Mouse (Mus musculus) heart, adult 18-20 months (tissue): ENCODE results near the gene Psme2. TPM values are rescaled to one million over a fixed set of nuclear protein-coding genes. Genes with fewer than 3 reads are reported as not detected.

ENCODE experiments used
- DNase-seq, 2 experiments: peaks; one replicate each; pipeline ENCODE4 v3.0.0; 2021 to 2022; ENCODE audit warnings: mixed read lengths in 1 of 2
- total RNA-seq, 2 experiments: library from RNA; stranded (reverse); gene quantifications; 2 replicates each; pipeline ENCODE4 v1.2.3; 2021

Gene Psme2
- total RNA-seq, 2 experiments from 2014 or later: 142 to 145 TPM

DNA sequence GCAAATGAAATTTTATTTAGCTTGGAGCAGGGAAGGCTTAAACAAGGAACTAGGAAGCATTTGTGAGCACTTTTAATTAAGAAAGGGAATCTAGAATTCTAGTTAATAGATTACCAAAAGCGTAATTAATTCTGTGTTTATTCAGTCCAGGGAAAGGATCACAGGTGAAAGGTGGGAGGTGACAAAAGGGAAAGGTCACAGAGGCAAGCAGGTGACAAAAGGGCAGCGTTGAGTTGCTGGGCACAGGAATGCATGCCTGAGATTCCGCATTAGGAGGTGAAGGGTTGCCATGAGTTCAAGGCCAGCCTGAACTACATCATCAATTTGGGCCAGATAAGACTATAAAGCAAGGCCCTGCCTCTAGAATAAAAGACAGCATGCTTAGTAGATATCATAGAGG lies 23.4 kb downstream of the Psme2 start:
- no peak for DNase-seq

DNA sequence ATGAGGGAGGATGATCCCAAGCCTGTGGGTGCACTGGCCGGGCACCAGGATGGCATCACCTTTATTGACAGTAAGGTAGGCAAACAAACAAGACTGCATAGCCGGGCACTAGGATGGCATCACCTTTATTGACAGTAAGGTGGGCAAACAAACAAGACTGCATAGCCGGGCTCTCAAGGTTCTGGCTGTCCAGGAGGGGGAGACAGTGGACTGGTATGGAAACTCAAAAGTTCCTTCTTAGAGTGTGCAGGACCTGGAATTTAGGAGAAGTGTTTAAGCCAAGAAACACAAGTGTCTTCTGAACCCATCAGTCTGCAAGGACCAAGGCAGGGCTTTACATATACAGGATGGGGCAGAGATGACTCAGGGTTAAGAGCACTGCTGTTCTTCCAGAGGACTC lies 25.2 kb downstream of the Psme2 start:
- no peak for DNase-seq

DNA sequence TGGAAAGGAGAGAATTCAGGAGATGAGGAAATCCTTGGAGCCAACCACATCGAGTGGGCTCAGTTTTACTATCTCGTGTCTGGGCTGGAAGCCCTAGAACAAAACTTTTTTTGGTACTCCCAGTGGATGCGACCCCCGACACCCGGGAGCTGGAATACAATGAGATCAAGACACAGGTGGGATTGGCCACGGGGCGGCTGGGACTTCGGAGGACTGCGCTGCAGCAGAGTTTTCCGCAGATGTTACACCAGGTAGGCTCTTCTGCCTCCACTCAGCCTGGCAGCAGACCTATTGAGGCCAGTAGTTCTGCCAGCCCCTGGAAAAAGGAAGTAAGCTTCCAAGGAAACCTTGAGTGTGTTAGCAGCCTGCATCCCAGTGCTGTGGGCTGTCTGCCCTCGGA lies 27.7 kb downstream of the Psme2 start:
- DNase-seq: no peak

DNA sequence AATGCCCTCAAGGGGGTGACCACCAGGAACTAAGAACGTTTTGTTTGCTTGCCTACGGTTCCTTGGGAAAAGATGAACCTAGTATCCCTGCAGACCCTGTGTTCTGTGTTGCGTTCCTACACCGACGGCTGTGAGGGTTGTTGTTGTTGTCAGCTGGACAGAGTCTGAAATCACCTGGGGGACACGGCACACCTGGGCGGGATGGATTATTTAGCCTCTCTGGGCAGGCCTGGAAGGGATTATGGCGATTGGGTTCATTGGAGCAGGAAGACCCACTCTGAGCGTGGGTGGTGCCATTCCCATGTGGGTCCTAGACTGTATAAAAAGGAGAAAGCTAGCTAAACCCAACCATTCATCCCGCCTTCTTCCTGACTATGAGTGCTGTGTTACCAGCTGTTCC lies 29.1 kb downstream of the Psme2 start:
- no peak for DNase-seq

DNA sequence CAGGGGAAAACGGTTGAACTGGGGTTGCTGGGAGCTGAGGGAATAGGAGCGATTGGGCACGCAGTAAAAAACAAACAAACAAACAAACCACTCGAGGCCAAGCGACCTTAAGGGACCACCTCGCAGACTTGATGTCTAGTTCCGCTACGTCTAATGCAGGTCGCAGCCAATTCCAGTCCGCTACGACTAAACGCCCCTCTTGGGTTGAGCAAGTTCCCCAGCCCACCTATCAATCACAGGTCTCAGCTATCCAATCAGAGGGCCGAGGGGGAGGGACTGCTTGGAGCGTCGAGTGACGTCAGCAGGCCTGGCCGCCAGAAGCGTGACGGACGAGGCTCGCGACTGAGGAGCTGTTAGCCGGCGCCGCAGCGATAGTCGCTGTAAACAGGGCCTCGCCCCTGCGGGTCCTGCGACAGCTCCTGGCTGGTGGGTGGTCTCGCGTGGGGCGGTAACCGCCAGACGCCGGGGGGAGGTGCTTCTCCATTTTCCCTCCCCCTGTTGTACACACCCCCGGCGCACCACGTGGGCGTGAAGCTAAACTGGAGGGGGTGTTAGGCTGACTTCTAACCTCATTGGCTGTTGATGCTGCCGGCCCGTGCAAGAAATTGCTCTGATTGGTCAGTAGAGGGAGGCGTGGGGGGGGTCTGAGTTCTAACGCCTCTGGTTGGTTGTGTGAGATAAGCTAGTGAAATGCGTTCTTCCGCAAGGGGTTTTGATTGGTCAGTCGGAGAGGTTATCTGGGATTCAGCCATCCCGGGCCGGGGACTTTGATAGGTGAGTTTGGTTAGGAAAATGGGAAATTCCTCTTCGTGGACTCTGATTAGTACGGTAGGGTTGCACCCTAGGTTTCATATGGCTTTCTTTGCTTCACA lies 30.5 kb downstream of the Psme2 start, which contains the start of gene A730061H03Rik:
A730061H03Rik (minus strand) TSS at position 205 of the 872 bp plus-strand sequence.
- DNase-seq: peak; percentile 99

DNA sequence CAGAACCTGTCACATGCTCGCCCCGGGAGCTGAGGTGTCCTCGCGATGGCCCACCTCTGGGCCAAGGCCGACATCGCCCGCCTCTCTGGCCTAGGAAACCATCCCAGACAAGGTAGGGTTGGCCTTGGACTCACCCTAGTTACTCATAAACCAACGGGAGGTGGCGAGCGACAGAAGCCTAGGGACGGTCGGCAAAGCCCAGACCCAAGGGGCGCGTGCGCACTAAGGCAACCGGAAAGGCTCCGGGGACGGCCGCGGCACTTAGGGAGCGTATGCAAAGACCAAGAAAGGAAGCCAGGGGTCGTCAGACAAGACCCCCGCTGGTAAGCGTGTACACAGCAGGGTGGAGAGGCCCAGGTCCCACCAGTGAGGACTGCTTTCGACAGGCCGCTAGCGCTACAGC lies 31.1 kb downstream of the Psme2 start, which contains the start of gene Dcaf11:
Dcaf11 (plus strand) TSS at position 208 of the 403 bp plus-strand sequence.
- DNase-seq: peak; percentile 93 to 95

DNA sequence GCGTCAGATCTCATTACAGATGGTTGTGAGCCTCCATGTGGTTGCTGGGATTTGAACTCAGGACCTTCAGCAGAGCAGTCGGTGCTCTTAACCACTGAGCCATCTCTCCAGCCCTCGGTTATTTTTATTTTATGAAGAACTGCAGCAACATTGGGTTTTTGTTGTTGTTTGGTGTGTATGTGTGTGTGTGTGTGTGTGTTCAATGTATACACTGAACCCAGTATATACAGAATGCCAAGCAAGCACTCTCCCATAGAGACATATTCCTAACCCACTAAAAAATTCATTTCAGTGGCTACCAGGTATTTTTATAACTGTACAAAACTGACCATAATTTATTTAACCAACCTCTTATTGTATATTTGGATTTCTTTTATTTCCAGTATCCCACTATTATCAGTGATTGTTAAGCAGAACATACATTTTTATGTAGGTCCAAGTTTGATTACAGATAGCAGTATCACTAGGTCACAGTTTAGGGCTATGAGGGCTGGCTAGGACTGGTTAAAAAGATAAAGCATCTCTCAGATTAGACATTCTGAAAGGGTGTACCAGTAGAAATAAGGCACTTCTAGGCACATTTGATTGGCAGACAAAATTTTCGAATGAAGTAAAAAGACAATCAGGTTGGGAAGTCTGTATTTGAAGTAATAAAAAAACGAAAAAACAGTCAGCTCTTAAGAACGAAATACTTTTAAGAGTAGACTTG lies 32.0 kb downstream of the Psme2 start:
- DNase-seq: no peak

DNA sequence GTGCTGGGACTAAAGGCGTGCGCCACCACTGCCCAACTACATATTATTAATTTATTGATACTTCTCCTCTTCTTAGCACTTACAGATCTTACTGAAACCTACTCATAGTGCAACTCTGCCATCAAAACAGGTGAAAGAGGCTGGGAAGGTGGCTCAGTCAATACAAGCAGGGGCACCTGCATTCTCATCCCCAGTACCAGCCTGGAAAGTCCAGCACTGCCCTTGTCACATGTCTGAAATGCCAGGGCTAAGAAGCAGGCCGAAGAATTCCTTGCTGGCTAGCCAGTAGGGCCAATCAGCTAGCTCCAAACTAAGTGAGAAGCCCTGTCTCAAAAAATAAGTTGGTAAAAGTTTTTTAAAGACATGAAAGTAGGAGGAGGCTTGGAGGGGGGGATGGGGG lies 33.3 kb downstream of the Psme2 start:
- no peak for DNase-seq

DNA sequence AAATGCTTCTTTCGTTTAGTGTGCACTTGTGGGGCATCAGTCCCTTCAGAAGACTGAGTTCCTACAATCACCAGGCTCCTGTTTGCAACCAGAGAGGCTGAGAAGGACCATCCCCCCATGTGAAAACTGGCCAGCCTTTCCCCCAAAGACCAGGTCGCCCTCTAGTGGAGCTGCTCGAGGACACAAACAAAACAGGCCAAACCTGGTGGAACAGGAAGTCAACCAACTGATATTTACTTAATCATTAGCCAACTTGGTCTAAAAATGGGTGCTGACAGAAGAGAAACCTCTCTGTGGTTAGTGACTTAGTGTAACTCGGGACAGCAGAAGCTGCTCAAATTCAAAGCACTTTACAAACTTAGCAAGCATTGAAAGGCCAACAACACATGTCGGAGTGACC lies 33.9 kb downstream of the Psme2 start:
- peak; percentile 87 to 92 for DNase-seq

DNA sequence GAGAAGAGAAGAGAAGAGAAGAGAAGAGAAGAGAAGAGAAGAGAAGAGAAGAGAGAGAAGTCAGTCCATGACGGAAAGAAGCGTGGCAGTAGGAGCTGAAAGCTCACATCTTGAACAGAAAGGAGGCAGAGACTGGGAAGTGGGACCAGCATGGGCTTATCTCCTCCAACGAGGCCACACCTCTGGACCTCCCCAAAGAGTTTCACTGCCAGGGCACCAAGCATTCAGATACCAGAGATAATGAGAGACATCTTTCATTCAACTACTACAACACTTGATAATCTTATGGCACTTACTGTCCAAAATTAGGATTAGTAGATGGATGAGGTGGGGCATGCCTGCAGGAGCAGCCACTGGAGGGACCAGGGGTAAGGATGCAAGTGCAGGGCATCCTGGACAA lies 35.1 kb downstream of the Psme2 start:
- DNase-seq: no peak

DNA sequence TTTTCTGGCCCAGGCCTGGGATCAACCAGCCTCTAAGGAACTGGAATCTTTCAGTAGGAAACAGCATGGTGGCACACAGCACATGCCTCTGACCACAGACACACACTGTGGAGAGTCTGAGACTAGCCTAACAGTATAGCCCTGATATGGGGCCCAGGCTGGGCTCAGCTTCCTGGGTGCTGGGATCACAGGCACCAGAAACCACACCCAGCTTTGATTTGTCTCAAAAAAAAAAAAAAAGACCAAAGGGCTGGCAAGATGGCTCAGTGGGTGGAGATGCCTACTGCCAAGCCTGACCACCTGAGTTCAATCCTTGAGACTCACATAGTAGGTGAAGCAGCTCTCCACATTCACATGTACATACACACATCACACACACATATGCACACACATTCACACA lies 36.3 kb downstream of the Psme2 start:
- no peak for DNase-seq

DNA sequence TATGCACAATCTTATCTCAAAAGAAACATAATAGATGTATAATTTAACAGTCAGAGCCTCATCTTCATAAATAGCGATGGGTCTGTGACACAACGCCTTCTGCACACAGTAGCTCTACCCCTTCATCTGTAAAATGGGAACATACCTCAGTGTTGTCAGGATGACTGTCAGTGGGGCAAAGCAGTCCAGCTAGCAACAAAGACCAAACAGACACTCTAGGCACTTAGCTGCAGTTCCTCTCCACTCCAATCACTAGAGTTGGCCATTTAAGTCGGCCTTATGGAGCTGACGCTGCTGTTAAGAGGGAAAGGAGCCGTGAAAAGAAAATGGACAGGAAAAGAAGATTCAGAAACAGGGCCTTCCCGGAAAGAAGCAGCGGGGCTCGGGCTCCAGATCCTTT lies 39.1 kb downstream of the Psme2 start:
- no peak for DNase-seq

DNA sequence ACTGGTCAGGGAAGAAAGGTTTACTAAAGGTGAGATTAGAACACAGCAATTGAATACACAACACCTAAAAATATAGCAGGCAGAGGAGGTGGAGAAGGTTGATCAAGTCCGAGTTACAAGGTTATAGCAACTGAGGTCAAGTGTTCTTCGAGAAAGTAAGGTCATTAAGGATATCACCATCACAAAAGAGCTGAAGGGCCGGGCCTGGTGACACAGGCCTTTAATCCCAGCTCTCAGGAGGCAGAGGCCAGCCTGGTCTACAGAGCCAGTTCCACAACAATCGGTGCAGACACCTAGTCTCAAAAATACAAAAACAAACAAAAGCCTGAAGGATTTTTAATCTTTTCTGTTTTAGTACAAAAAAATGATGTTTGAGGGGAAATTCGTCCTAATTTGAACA lies 39.6 kb downstream of the Psme2 start:
- DNase-seq: no peak

DNA sequence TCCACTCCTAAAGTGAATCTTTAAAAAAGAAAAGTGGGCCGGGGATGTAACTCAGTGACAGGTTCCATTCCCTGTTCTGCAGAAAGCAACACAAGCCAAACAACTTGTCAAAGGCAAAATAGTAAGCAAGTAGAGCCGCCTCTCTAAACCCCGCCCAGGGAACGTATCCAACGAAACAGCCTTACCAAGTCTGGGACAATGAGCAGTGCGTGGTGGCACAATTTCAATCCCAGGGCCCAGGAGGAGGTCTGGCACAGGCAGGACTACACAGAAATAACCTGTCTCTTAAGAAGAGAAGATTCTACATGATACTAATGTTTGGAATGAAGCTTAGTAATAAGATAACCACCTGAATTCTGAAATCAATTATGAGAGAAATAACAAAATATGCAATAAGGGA lies 40.7 kb downstream of the Psme2 start:
- DNase-seq: no peak

DNA sequence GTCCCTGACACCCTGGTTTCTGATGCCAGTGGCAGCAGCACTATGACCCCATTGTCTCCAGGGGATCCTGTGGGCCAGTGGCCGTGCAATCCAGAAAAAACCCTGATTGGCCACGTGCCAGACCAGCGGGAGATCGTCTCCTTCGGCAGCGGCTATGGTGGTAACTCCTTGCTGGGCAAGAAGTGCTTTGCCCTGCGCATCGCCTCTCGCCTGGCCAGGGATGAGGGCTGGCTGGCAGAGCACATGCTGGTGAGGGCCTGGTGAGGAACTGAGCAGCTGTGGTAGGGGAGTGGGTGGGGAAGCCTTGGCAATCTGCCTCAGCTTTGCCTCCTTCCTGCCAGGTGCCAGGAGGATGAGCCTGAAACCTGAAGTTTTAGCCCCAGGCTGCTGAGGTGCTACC lies 46.6 kb downstream of the Psme2 start:
- no peak for DNase-seq

DNA sequence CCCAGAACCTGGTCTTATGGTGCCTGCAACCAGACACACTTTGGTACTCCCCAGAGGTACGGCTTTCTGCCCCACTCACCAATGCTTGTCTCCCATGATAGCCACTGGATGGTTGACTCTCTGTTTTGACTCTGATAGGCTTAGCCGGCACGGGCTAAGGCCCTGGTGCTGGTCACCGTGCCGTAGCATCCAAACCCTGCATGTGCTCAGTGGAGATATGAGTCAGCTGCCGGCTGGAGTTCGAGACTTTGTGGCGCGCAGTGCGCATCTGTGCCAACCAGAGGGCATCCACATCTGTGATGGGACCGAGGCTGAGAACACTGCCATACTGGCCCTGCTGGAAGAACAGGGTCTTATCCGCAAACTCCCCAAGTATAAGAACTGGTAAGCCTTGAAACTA lies 48.6 kb downstream of the Psme2 start:
- no peak for DNase-seq

DNA sequence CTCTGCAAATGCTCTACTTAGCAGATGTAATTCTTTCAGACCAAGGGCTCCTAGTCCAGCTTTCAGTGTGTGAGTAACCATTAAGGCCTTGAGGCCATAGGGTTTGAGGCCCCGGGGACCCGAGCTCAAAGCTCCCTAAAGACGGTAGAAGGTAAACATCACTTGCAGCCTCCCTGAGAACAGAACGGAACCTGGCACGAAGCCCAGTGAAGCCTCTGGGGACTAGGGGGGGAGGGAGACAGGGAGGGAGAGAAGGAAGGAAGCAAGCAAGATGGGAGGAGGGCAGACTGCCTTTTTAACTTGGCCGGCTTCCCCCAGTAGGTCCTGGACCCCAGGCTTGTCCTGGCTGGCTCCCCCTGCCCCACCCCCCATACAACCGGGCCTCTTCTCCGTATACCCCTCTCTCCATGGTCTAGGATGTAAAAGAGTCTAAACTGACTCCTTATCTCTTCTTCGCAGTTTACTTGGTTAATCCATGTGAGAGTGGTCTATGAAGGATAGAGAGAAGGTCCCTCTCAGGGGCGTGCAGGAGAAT lies 50.1 kb downstream of the Psme2 start:
- DNase-seq: peak; percentile 92 to 94

DNA sequence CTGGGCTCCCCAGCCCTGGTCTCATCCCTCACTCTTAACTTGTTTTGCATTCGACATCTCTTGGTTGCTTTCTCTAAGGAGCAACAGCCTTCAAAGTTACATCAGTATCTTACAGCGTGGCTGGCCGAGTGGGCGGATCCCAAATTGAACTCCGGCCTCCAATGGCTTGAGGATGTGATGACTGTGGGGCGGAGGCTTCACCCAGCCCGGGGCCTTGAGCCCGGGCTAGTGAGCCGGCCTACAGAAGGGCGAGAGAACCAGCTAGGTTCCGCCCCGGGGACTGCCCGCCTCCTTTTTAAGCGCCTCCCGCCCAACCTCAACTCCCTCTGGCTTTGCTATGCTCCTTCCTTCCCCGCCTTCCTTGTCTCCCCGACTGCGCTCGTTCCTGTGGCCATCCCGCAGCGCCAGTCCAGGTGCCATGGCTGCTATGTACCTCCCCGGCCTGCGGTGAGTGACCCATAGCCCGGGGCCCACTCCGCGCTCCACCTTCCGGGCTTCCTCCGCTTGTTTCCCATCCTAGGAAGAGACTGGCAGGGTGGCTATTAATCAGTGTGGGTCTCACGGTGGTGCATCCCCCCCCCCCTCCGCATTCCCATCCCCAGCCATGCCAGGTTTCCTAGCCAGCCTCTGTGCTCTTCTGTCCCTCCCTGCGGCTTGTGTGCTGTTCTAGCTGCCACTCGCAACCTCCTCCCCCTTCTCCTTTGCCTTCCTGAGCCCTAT lies 50.7 kb downstream of the Psme2 start, which contains the start of gene Pck2:
Pck2 (plus strand) TSS at position 200 of the 720 bp plus-strand sequence.
- peak; percentile 88 to 97 for DNase-seq
